Mouse (Mus musculus) megakaryocyte-erythroid progenitor cell, adult 5-6 weeks (primary cell): ENCODE data around the gene Cd101. TPM values are rescaled to one million over a fixed set of nuclear protein-coding genes. Genes with fewer than 3 reads are reported as not detected.

Experiments used
- ATAC-seq: replicated peaks from 2 replicates; pipeline ENCODE4 v1.8.0; 2016; ENCODE audit warnings: mild to moderate bottlenecking, inconsistent platforms; ENCODE audit not compliant: severe bottlenecking, poor library complexity, low FRiP score, low TSS enrichment
- total RNA-seq, 2 experiments: library from RNA; stranded (forward) in 1 of 2; stranded (reverse) in 1 of 2; fragments of 200-1000, 215-1000 nt in 1 of 2; fragments of >200 nt in 1 of 2; fragmentation: Nextera tagmentation in 1 of 2; gene quantifications; 2 replicates each; pipeline ENCODE4 v1.2.3; 2014 to 2017

Gene Cd101
- total RNA-seq, 2 experiments from 2014 or later: not detected

- no peak for ATAC-seq
These were observed 18.4 kb upstream of the Cd101 start for GRCm38 (mm10) chr3:101047586-101048275.

- no peak for ATAC-seq
These were observed 16.1 kb upstream of the Cd101 start for GRCm38 (mm10) chr3:101045431-101045830.

GRCm38 (mm10) chr3:101044686-101045085 lies 15.3 kb upstream of the Cd101 start:
- ATAC-seq: no peak

- ATAC-seq: no peak
These were observed 12.6 kb upstream of the Cd101 start for GRCm38 (mm10) chr3:101041997-101042396.

- no peak for ATAC-seq
These were observed 8.7 kb upstream of the Cd101 start for GRCm38 (mm10) chr3:101037984-101038545.

- ATAC-seq: no peak
These were observed 6.6 kb upstream of the Cd101 start for GRCm38 (mm10) chr3:101036001-101036400.

- no peak for ATAC-seq
These were observed 5.2 kb upstream of the Cd101 start for GRCm38 (mm10) chr3:101034509-101034908.

GRCm38 (mm10) chr3:101033644-101034043 lies 4.3 kb upstream of the Cd101 start:
- no peak for ATAC-seq

GRCm38 (mm10) chr3:101031456-101032142 lies 2.2 kb upstream of the Cd101 start:
- no peak for ATAC-seq

- no peak for ATAC-seq
These were observed 1.3 kb upstream of the Cd101 start for GRCm38 (mm10) chr3:101030630-101031029.

GRCm38 (mm10) chr3:101026741-101027140 lies 2.6 kb downstream of the Cd101 start:
- ATAC-seq: no peak

- no peak for ATAC-seq
These were observed 6.4 kb downstream of the Cd101 start for GRCm38 (mm10) chr3:101022967-101023366.

- no peak for ATAC-seq
These were observed 7.8 kb downstream of the Cd101 start for GRCm38 (mm10) chr3:101021481-101022051.

GRCm38 (mm10) chr3:101021073-101021472 lies 8.3 kb downstream of the Cd101 start:
- ATAC-seq: no peak

GRCm38 (mm10) chr3:101018494-101018893 lies 10.9 kb downstream of the Cd101 start:
- ATAC-seq: no peak

GRCm38 (mm10) chr3:101016050-101016449 lies 13.3 kb downstream of the Cd101 start:
- no peak for ATAC-seq

GRCm38 (mm10) chr3:101015254-101015653 lies 14.1 kb downstream of the Cd101 start:
- ATAC-seq: no peak

GRCm38 (mm10) chr3:101013536-101013935 lies 15.8 kb downstream of the Cd101 start:
- ATAC-seq: no peak

GRCm38 (mm10) chr3:101013005-101013404 lies 16.4 kb downstream of the Cd101 start:
- no peak for ATAC-seq

GRCm38 (mm10) chr3:101012597-101012996 lies 16.8 kb downstream of the Cd101 start:
- no peak for ATAC-seq
